In genomic region chr4:151454611-151455010, GRCm38 (mm10) we compare ENCODE assay signal across 12 mouse cellular contexts.
DNase-seq lines count a peak whose midpoint lies in the region; ATAC-seq lines count a peak whose summit lies in the region.
"Had no signal": no experiment of that assay in that cellular context is flagged by ENCODE, and none has a peak within 500 bp of the region (broad histone marks: within the 10 kb centered on the region; RNA-seq: fewer than 3 reads in every experiment).

No protein-coding gene starts in this region.

- H3K27me3 ChIP-seq in hindbrain, embryonic 13.5 days = no peaks in the 10 kb centered on the region
- H3K27me3 ChIP-seq in hindbrain, embryonic 10.5 days (ENCODE audit: insufficient read depth, poor library complexity, severe bottlenecking) = peaks cover 3% of the 10 kb centered on the region; the same call in 1 of the 2 replicates
- H3K27me3 ChIP-seq in neural tube, embryonic 13.5 days = no peaks in the 10 kb centered on the region
- no peaks in the 10 kb centered on the region for H3K27me3 ChIP-seq in neural tube, embryonic 15.5 days (replicated peaks)
- H3K27me3 ChIP-seq: CH12.LX, Patski had no signal

- peak overlapping the region; percentile 25 for H3K27ac ChIP-seq in hindbrain, embryonic 13.5 days
- no peak overlapping the region for H3K27ac ChIP-seq in hindbrain, embryonic 10.5 days
- peak overlapping the region; percentile 75 for H3K27ac ChIP-seq in neural tube, embryonic 13.5 days (replicated peaks)
- H3K27ac ChIP-seq in neural tube, embryonic 15.5 days (replicated peaks) = peak overlapping the region; percentile 66
- H3K27ac ChIP-seq: liver, embryonic 14.5 days had no signal

- ATAC-seq in hindbrain, embryonic 13.5 days (ENCODE audit: low FRiP score) = no peak
- no peak for ATAC-seq in neural tube, embryonic 13.5 days (ENCODE audit: low read depth)
- ATAC-seq in neural tube, embryonic 15.5 days (ENCODE audit: low FRiP score) = 0 out of 2 replicates have a peak, but pooled peaks have one; percentile 32
- no peak for ATAC-seq in activated CD4-positive, CD25-positive, alpha-beta regulatory T cell, adult 4 months
- ATAC-seq: forebrain, postnatal 0 days; Patski had no signal

- H3K9me3 ChIP-seq in hindbrain, embryonic 13.5 days = no peaks in the 10 kb centered on the region
- no peaks in the 10 kb centered on the region for H3K9me3 ChIP-seq in hindbrain, embryonic 10.5 days
- H3K9me3 ChIP-seq in neural tube, embryonic 13.5 days = no peaks in the 10 kb centered on the region
- H3K9me3 ChIP-seq in neural tube, embryonic 15.5 days (replicated peaks) = no peaks in the 10 kb centered on the region

- peaks cover 66% of the 10 kb centered on the region for H3K4me1 ChIP-seq in hindbrain, embryonic 13.5 days (replicated peaks)
- peaks cover 29% of the 10 kb centered on the region for H3K4me1 ChIP-seq in hindbrain, embryonic 10.5 days (replicated peaks)
- peaks cover 64% of the 10 kb centered on the region for H3K4me1 ChIP-seq in neural tube, embryonic 13.5 days (replicated peaks)
- H3K4me1 ChIP-seq in neural tube, embryonic 15.5 days = peaks cover 57% of the 10 kb centered on the region

- H3K36me3 ChIP-seq in hindbrain, embryonic 13.5 days = no peaks in the 10 kb centered on the region
- no peaks in the 10 kb centered on the region for H3K36me3 ChIP-seq in hindbrain, embryonic 10.5 days
- H3K36me3 ChIP-seq in neural tube, embryonic 13.5 days = no peaks in the 10 kb centered on the region
- no peaks in the 10 kb centered on the region for H3K36me3 ChIP-seq in neural tube, embryonic 15.5 days

- no peak overlapping the region for H3K9ac ChIP-seq in hindbrain, embryonic 13.5 days
- no peak overlapping the region for H3K9ac ChIP-seq in neural tube, embryonic 13.5 days
- H3K9ac ChIP-seq in neural tube, embryonic 15.5 days (replicated peaks) = no peak overlapping the region
- H3K9ac ChIP-seq: forebrain, postnatal 0 days; liver, embryonic 14.5 days had no signal

- 70% methylated on average over 3 of the region's 3 CpGs for WGBS in hindbrain, embryonic 13.5 days
- 84% methylated on average over 3 of the region's 3 CpGs for WGBS in hindbrain, embryonic 10.5 days
- 82% methylated on average over 3 of the region's 3 CpGs for WGBS in neural tube, embryonic 13.5 days
- WGBS in neural tube, embryonic 15.5 days = 73% methylated on average over 3 of the region's 3 CpGs

- no peak overlapping the region for H3K4me2 ChIP-seq in hindbrain, embryonic 13.5 days
- H3K4me2 ChIP-seq in neural tube, embryonic 13.5 days = no peak overlapping the region
- H3K4me2 ChIP-seq in neural tube, embryonic 15.5 days = no peak overlapping the region

- no peak overlapping the region for H3K4me3 ChIP-seq in hindbrain, embryonic 13.5 days
- no peak overlapping the region for H3K4me3 ChIP-seq in hindbrain, embryonic 10.5 days
- no peak overlapping the region for H3K4me3 ChIP-seq in neural tube, embryonic 13.5 days
- no peak overlapping the region for H3K4me3 ChIP-seq in neural tube, embryonic 15.5 days (replicated peaks)

- no peak for DNase-seq in hindbrain, embryonic 10.5 days (ENCODE audit: low spot score)
- DNase-seq in neural tube, embryonic 10.5 days (ENCODE audit: extremely low spot score, low spot score) = no peak
- DNase-seq in cerebellum, adult 9-11 months = peak; percentile 79
- no peak for DNase-seq in right cerebral cortex, adult 18-20 months
- DNase-seq: forebrain, postnatal 0 days had no signal
